Mouse (Mus musculus): ENCODE measurements at regions not wholly inside any gene's neighbourhood (a gene's known extent, or its start where the extent isn't known, plus 50 kb on each side); places are given as distances from the start of the nearest gene placed in this dataset.

- no peak for TF ChIP-seq CTCF (IDR thresholded peaks at IDR 0.05; ENCODE audit: borderline replicate concordance, insufficient read depth, low read depth, low read length)
- TF ChIP-seq POLR2A (IDR thresholded peaks at IDR 0.05; ENCODE audit: borderline replicate concordance, insufficient read depth, low read length), result no peak
Observed at GRCm38 (mm10) chr1:35827471-35827870, 240.7 kb upstream of the Hs6st1 start.
